Mouse (Mus musculus): ENCODE data around the gene Cd300ld3.
A peak's percentile ranks its signal among the peaks of the same experiment; 100 is the strongest.
"Not testable (repeated sequence)": the region's sequence is repeated elsewhere in the genome, so short reads cannot be mapped to it uniquely, and the experiment has no call there.

The Cd300ld3 gene

DNA sequence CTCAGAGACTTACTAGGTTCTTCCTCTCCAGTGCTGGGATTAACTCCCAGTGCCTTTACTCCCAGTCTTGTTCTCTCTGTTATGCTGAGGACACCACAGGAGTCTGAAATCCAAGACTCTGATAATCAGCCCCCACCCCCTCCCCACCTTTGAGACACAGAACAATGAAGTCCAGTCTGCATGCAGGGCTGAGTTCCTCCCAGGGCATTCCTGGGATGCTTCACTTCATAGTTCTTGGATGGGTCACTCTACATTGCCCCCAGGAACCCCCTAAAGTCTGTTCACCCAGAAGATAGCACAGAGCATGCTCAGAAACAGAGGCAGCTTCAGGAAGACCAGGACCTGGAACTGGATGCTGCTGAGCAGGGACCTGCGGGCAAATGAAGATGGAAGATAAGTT is 4.8 kb upstream of the Cd300ld3 start:
- ATAC-seq (ENCODE audit: low TSS enrichment): no peak

DNA sequence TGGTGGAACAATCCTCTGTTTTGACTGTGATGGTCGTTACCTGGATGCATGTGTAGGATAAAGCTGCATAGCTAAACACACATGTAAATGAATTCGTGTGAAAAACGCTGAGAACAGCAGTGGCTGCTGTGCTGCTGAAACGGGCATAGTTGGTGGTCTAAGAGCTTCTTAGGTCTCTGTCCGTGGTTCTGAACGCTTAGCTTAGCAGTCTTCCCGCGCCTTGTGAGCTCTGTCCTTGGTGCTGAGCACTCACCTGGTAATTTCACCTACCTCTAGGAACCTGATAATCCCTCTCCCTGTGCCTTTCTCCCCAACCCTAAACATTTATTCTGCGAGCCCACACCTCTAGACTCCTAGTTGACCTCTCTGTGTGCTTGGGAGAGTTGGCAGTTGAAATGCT is 4.0 kb upstream of the Cd300ld3 start:
- no peak for ATAC-seq (ENCODE audit: low TSS enrichment)

DNA sequence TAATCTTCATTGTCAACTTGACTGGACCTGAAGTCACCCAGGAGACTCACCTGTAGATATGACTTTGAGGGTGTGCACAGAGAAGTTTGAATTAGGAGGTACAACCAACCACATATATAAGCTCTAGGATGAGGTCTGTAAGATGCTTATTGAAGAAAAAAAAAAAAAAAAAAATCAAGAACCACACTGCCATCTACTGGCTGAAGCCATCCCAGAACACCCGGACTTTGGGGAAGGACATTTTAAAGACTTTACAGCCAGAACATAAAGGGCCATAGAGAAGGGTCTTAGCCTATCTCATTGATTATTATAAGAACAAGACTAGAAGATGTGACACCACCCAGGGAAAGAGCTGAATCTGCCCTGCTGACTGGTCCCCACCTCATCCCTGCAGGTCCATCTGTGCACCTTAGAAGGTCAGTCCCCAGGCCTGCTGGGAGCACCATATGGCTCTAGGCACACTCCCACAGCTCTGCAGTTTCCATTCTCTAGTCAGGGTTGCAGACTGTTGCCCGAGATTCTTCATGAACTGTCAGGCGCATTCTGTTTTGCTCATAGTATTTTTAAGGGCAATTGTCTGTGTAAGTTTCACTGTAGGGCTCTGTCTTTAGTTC is 1.2 kb upstream of the Cd300ld3 start:
- ATAC-seq (ENCODE audit: low TSS enrichment): peak; percentile 47; the same call in 1 of the 2 replicates

DNA sequence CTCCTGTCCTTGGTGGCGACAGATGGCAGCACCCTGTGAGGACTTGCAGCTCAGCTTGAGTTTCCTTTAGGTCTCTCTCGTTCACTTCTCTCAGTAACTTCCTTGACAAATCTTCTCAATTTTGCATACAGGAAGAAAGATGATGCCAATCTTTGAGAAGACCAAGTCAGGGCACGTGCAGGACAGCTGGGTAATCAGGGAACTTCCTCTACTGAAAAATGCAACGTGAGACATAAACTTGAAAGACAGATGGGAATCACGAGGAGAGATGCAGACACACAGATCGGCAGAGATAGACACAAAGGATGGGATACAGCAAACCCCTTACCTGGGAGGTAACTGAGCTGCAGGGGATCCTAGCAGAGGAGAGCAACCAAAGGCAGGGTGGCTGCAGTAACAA is 10.5 kb downstream of the Cd300ld3 start, which contains the start of gene Cd300ld5:
Gene Cd300ld5 (minus strand): TSS at position 101 of the 400 bp plus-strand sequence.
- ATAC-seq (ENCODE audit: low TSS enrichment): not testable (repeated sequence)

DNA sequence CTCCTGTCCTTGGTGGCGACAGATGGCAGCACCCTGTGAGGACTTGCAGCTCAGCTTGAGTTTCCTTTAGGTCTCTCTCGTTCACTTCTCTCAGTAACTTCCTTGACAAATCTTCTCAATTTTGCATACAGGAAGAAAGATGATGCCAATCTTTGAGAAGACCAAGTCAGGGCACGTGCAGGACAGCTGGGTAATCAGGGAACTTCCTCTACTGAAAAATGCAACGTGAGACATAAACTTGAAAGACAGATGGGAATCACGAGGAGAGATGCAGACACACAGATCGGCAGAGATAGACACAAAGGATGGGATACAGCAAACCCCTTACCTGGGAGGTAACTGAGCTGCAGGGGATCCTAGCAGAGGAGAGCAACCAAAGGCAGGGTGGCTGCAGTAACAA is 21.3 kb downstream of the Cd300ld3 start, which contains the start of gene Cd300ld4:
Gene Cd300ld4 (minus strand): TSS at position 101 of the 400 bp plus-strand sequence.
- ATAC-seq (ENCODE audit: low TSS enrichment): not testable (repeated sequence)

DNA sequence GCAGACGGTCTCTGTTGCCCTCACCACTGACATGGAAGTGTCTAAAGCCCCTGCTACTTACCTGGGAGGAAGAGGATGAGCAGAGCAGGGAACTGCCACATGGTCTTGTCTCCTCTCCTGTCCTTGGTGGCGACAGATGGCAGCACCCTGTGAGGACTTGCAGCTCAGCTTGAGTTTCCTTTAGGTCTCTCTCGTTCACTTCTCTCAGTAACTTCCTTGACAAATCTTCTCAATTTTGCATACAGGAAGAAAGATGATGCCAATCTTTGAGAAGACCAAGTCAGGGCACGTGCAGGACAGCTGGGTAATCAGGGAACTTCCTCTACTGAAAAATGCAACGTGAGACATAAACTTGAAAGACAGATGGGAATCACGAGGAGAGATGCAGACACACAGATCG is 32.1 kb downstream of the Cd300ld3 start, which contains the start of gene Cd300ld2:
Gene Cd300ld2 (minus strand): TSS at position 101 of the 400 bp plus-strand sequence.
- not testable (repeated sequence) for ATAC-seq (ENCODE audit: low TSS enrichment)

DNA sequence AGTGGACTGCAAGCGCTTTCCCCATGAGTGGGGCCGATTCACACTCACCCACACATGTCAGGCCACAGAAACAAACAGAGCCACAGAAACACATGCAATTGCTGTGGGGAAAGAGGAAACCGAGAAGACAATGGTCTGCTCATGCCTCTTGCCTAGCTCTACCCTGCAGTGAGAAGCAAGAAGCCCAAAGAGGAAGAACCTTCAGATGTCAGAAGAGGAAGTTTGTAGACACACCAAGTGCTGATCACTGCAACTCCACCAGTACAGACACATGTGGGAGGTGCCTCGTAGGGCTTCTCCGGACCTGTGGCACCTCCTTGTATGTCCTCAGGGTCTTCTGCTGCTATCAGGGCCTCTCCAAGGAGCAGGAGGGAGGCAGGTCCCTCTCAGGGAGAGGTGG is 44.1 kb downstream of the Cd300ld3 start:
- no peak for ATAC-seq (ENCODE audit: low TSS enrichment)

DNA sequence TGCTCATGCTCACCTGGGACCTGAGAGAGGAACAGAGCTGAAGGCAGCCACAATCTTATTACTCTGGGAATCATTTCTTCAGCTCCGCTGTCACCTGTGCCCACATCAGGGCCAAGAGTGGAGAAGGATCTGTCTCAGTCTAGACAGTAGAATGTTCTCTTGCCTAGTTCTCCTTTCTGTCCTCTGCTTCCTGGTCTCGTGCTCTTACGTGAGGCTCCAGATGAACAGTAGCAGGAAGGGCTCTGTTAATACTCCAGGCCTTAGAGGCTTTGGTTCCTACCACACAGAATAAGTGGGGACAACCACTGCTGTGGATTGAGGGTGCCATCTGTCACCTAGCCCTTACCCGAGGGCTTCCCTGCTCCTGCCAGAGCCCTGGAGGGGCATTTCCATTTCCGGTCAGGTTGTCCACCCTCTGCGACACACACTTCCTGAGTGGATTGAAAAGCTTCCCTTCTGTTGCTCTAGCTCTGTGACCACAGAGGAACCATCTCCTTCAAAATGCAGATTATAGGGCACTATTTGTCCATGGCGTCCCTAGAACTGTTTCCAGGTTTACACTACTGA is 46.7 kb downstream of the Cd300ld3 start, which contains the start of gene Cd300c2:
Gene Cd300c2 (minus strand): TSS at position 407 of the 567 bp plus-strand sequence.
- no peak for ATAC-seq (ENCODE audit: low TSS enrichment)

All from frontal cortex, adult (tissue).